Mouse (Mus musculus) testis, adult 2 months (tissue): ENCODE measurements around the gene Mllt11. TPM values are rescaled to one million over a fixed set of nuclear protein-coding genes. Genes with fewer than 3 reads are reported as not detected.

Experiments
- H3K27ac ChIP-seq: fragments of 200-500 bp; 2 replicates; pipeline ENCODE4 v1.5.1; 2012; ENCODE audit warnings: low read depth, low read length; ENCODE audit not compliant: control insufficient read depth, insufficient read depth
- H3K27me3 ChIP-seq: fragments of 200-500 bp; 2 replicates; pipeline ENCODE4 v1.6.1; 2012; ENCODE audit warnings: mild to moderate bottlenecking, low read length, moderate library complexity; ENCODE audit not compliant: control insufficient read depth, insufficient read depth
- H3K36me3 ChIP-seq: fragments of 200-500 bp; 2 replicates; pipeline ENCODE4 v1.6.1; 2012; ENCODE audit warnings: mild to moderate bottlenecking, low read length; ENCODE audit not compliant: control insufficient read depth, insufficient read depth
- H3K4me1 ChIP-seq: fragments of 200-500 bp; 2 replicates; pipeline ENCODE4 v1.6.1; 2012; ENCODE audit warnings: low read length; ENCODE audit not compliant: control insufficient read depth, insufficient read depth
- H3K4me3 ChIP-seq: fragments of 200-500 bp; 2 replicates; pipeline ENCODE4 v1.5.1; 2012; ENCODE audit warnings: low read depth, mild to moderate bottlenecking, low read length, moderate library complexity, mixed read lengths; ENCODE audit not compliant: control insufficient read depth
- CTCF ChIP-seq: fragments of 200-500 bp; IDR thresholded peaks from 2 replicates; pipeline ENCODE4 v1.5.1; 2012; ENCODE audit warnings: low read depth, mild to moderate bottlenecking, inconsistent platforms, low read length, moderate library complexity; ENCODE audit not compliant: control insufficient read depth, insufficient read depth, insufficient replicate concordance
- POLR2A ChIP-seq: fragments of 200-500 bp; IDR thresholded peaks from 2 replicates; pipeline ENCODE4 v1.6.1; 2012; ENCODE audit warnings: low read depth, mild to moderate bottlenecking, inconsistent platforms, low read length, moderate library complexity; ENCODE audit not compliant: control insufficient read depth
- polyA plus RNA-seq: library from polyadenylated mRNA; depleted of rRNA; stranded (reverse); fragments of >200 nt; gene quantifications from 2 replicates; pipeline ENCODE4 v1.2.3, GENCODE M21; 2012

Mllt11 gene
- polyA plus RNA-seq, 1 experiment = 839 TPM

DNA sequence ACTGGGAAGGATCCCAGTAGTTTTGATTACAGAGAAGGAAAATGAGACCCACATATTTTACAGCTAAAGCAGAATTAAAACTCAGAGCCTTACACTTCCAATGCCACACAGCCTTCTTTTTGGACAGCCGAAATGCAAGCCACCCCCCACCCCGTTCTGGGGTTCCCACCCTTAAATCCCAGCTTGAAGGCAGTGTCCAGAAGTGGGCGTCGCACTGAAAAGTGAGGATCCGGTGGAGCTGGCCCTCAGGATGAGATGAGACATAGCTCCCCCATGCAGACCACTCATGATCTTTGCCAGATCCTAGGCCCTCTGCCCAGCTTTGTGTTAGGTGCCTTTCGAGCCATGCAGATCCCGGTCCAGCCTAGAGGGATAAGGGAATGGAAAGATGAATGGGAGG is 9.5 kb upstream of the Mllt11 start, which contains the start of gene Gm128:
Gm128 (minus strand) TSS at position 101 of the 400 bp plus-strand sequence.
- Histone ChIP-seq H3K4me1 (peaks cover 11% of the 10 kb centered on the region), H3K27me3 (no peaks in the 10 kb centered on the region), H3K27ac (peak within 1 kb of the TSS; percentile 93), H3K4me3 (peak within 1 kb of the TSS; percentile 92), H3K36me3 (no peaks in the 10 kb centered on the region; the same call in 1 of the 2 replicates)
- TF ChIP-seq POLR2A (no peak), CTCF (no peak)

DNA sequence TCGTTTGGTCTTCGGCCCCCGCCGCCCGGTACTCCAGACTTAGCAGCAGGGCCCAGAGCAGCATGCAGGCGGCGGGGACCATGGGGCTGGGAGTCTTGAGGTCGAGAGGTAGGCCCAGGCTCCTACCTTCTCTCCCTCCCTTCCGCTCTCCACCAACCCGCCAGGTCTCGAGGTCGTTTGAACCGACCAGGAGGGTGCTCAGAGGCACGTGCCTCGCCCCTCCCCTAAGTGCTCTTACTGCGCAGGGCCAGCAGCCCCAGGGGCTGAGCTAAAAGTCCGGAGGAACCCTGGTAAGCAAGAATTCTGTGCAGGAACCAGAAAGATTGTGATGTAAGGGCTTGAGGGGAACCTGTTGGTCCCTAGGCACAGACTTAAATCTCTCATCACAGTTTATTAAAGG is 8.9 kb upstream of the Mllt11 start:
- Histone ChIP-seq H3K27me3 (no peaks in the 10 kb centered on the region), H3K36me3 (no peaks in the 10 kb centered on the region; the same call in 1 of the 2 replicates), H3K4me1 (peaks cover 11% of the 10 kb centered on the region), H3K27ac (peak overlapping the region; percentile 93), H3K4me3 (peak overlapping the region; percentile 92)
- TF ChIP-seq POLR2A (peak; percentile 83), CTCF (no peak)

DNA sequence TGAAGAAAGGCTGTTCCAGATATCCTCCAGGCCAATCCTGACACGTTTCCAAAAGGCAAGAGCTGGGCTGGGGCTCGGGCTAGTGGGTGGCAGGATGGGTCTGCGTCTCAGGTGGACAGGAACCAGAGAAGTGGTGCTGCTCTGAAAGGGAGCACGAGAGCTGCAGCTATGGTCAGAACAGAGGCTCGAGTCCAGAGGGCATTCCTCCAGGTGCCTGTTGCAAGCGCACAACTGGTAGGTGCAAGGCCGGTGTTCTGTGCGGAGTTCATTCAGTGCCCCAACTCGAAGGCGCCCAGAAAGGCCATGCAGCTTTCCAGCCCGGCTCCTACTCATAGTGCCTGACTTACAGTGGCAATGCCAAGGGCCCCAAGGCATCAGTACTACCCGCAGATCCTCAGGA is 8.0 kb upstream of the Mllt11 start:
- no peak for TF ChIP-seq POLR2A
- Histone ChIP-seq H3K27me3 (no peaks in the 10 kb centered on the region), H3K27ac (peak overlapping the region; percentile 93), H3K36me3 (no peaks in the 10 kb centered on the region; the same call in 1 of the 2 replicates), H3K4me3 (peak overlapping the region; percentile 92), H3K4me1 (peaks cover 11% of the 10 kb centered on the region)

DNA sequence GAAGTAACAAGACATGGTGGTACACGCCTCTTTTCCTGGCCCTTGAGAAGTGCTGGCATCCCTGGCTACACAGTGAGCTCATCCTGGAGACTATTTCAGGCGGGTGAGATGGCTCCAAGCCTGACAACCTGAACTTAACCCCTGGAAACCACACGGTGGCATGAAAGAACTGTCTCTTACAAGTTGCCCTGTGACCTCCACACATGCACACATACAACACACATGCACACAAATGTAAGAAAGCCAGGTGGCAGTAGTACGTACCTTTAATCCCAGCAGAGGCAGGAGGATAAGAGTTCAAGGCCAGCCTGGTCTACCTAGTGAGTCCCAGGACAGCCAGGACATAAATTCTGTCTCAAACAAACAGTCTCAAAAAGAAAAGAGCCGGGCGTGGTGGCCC is 7.1 kb upstream of the Mllt11 start:
- TF ChIP-seq POLR2A = no peak
- TF ChIP-seq CTCF = no peak
- Histone ChIP-seq H3K27ac (no peak overlapping the region), H3K4me3 (peak overlapping the region; percentile 92), H3K27me3 (no peaks in the 10 kb centered on the region), H3K36me3 (no peaks in the 10 kb centered on the region; the same call in 1 of the 2 replicates), H3K4me1 (peaks cover 11% of the 10 kb centered on the region)

- H3K4me1 ChIP-seq = peaks cover 11% of the 10 kb centered on the region
- no peak for TF ChIP-seq CTCF
- TF ChIP-seq POLR2A = no peak
- peaks cover 3% of the 10 kb centered on the region for H3K36me3 ChIP-seq
- peak overlapping the region; percentile 53 for H3K4me3 ChIP-seq
- no peak overlapping the region for H3K27ac ChIP-seq
- H3K27me3 ChIP-seq = no peaks in the 10 kb centered on the region
Measured at GRCm38 (mm10) chr3:95237541-95238099, 5.6 kb upstream of the Mllt11 start.

DNA sequence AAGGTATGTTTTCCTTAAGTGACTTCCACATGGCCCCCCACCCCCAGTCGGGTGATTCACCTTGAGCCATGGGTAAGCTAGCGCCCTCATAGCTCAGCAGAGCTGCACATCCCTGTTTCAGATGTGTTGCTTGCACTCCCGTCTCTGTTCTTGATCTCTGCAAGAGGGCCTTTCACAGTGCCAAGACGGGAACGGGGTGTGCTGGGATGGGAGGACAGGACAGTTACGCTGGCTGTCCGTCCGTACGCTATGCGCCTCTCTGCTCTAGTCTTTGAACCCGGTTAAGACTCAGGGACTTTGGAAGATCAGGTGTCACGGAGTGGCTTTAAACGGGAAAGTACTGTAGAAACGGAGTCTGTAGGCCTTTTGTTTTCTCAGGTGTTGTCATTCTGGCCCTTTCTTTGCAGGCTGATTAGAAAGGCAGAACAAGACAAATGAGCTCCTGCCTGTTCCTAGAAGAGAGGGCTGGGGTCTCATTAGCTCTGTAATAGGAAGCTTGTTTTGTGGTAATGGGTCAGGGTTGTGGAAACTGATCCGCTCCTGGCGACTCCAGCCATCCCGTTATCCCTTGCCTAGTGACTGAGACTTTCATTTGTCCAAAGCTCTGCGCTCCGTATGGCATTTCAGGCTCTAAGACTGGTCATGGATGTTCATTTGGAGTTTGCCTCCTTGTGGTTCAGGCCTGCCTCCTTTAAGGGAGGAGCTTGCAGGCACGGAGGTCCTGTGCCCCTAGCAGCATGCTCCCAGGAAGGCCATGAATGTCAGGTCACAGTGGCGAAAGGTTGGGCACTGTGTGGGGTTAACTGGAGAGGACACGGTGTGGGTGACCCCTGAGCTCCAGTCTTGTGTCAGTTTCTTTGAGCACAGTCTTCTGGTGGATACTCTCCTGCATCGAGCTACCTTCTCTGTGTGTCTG is 3.7 kb upstream of the Mllt11 start:
- Histone ChIP-seq H3K36me3 (peaks cover 3% of the 10 kb centered on the region), H3K27ac (no peak overlapping the region), H3K4me1 (peaks cover 8% of the 10 kb centered on the region), H3K4me3 (peak overlapping the region; percentile 62), H3K27me3 (no peaks in the 10 kb centered on the region)
- no peak for TF ChIP-seq CTCF
- TF ChIP-seq POLR2A = peak; percentile 35; the same call in 1 of the 2 replicates

DNA sequence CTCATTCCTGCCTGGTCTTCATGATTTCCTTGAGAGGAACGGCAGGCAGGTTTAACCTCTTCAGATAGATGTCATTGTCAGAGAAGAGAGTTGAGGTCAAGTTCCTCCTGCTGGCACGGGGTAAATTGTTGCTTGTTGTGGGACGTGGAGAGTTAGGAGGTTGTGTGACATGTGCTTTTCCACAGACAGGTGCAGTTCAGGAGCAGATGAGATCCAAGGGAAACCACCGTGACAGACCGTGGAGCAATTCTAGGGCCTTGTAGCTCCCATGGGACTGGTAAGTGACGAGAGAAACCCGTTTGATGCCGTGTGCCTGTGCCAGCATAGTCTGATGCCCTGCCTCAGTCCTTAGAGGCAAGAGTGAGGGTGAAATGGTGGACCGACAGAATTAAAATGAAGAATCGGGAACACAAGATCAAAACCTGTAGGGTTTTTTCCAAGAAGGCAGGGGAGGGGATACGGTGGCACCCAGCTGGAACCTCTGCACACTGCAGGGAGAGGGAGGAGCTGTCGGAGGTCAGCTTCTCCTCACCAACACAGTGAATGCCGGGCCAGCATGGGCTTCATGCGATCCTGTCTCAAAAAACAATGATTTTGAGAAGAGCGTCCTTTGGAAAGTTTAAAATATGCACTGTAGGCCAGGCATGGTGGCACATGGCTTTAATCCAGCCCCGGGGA is 1.5 kb upstream of the Mllt11 start:
- H3K36me3 ChIP-seq = peaks cover 3% of the 10 kb centered on the region
- 0 out of 2 replicates have a peak overlapping the region, but pooled peaks have one; percentile 2 for H3K27ac ChIP-seq
- H3K4me3 ChIP-seq = peak overlapping the region; percentile 94

More for the DNA sequence above, 1.5 kb upstream of the Mllt11 start:
- TF ChIP-seq CTCF (no peak), POLR2A (no peak)
- Histone ChIP-seq H3K4me1 (peaks cover 6% of the 10 kb centered on the region), H3K27me3 (no peaks in the 10 kb centered on the region)
